ENCODE assay signal across 17 mouse cellular contexts in the genomic region with DNA sequence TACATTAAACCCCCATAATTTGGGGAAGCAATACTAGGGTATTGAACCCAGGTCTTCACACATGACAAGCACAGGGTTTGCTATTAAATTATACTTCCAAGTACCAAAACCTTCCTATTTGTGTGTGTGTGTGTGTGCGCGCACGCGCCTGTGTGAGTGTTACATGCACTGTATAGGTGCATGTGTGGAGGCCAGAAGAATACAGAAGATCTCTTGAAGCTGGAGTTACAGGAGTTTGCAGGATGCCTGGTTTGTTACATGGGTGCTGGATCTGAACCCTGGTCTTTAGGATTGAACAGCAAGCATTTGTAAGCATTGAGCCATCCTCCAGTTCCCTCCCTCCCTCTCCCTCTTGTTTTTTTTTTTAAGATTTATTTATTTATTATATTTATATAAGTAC.
"Had no signal": no experiment of that assay in that cellular context is flagged by ENCODE, and none has a peak within 500 bp of the region (broad histone marks: within the 10 kb centered on the region; RNA-seq: fewer than 3 reads in every experiment).

No protein-coding gene starts in this region.

- H3K27me3 ChIP-seq: neural tube, embryonic 12.5 days; neural tube, embryonic 13.5 days; neural tube, embryonic 15.5 days; stomach, embryonic 15.5 days had no signal

- H3K36me3 ChIP-seq: stomach, embryonic 15.5 days had no signal

- H3K4me3 ChIP-seq: neural tube, embryonic 12.5 days; neural tube, embryonic 13.5 days; neural tube, embryonic 15.5 days; stomach, embryonic 15.5 days had no signal

- H3K27ac ChIP-seq: neural tube, embryonic 12.5 days; neural tube, embryonic 13.5 days; neural tube, embryonic 15.5 days; stomach, embryonic 15.5 days; stomach, postnatal 0 days had no signal

- DNase-seq: retina, postnatal 1 day; right cerebral cortex, adult 18-20 months; right cerebral cortex, postnatal 14 days; right cerebral cortex, postnatal 25 days; right cerebral cortex, postnatal 4 days; spleen, adult 18-20 months; thymus, adult 18-20 months; thymus, adult 2 months; thymus, postnatal 14 days; thymus, postnatal 25 days; thymus, postnatal 36 days; thymus, postnatal 4 days had no signal

- H3K9me3 ChIP-seq: neural tube, embryonic 12.5 days; neural tube, embryonic 13.5 days; neural tube, embryonic 15.5 days; stomach, embryonic 15.5 days had no signal

- H3K4me1 ChIP-seq: neural tube, embryonic 12.5 days; neural tube, embryonic 13.5 days; neural tube, embryonic 15.5 days; stomach, embryonic 15.5 days had no signal

- H3K4me2 ChIP-seq: neural tube, embryonic 12.5 days; neural tube, embryonic 13.5 days; neural tube, embryonic 15.5 days; stomach, embryonic 15.5 days had no signal

- H3K9ac ChIP-seq: neural tube, embryonic 12.5 days; neural tube, embryonic 13.5 days; neural tube, embryonic 15.5 days; stomach, embryonic 15.5 days had no signal
